Mouse (Mus musculus): ENCODE measurements around the gene Rab40c.

Rab40c gene

GRCm38 (mm10) chr17:25919144-25919785 is at the start of gene Rab40c:
Gene Rab40c (minus strand): TSS chr17:25919727.
- ATAC-seq (ENCODE audit: insufficient number of reproducible peaks, low FRiP score, low TSS enrichment), result no peak

GRCm38 (mm10) chr17:25968176-25968575 is 48.6 kb upstream of the Rab40c start:
- no peak for ATAC-seq (ENCODE audit: insufficient number of reproducible peaks, low FRiP score, low TSS enrichment)

- ATAC-seq (ENCODE audit: insufficient number of reproducible peaks, low FRiP score, low TSS enrichment), result no peak
Observed at GRCm38 (mm10) chr17:25967652-25968051, 48.1 kb upstream of the Rab40c start.

- no peak; the same call in 1 of the 2 replicates for ATAC-seq (ENCODE audit: insufficient number of reproducible peaks, low FRiP score, low TSS enrichment)
Observed at GRCm38 (mm10) chr17:25964271-25964670, 44.7 kb upstream of the Rab40c start.

GRCm38 (mm10) chr17:25962413-25962905 is 42.9 kb upstream of the Rab40c start:
- ATAC-seq (ENCODE audit: insufficient number of reproducible peaks, low FRiP score, low TSS enrichment), result no peak

GRCm38 (mm10) chr17:25961566-25961965 is 42.0 kb upstream of the Rab40c start:
- ATAC-seq (ENCODE audit: insufficient number of reproducible peaks, low FRiP score, low TSS enrichment), result no peak

GRCm38 (mm10) chr17:25959630-25960467 is 40.3 kb upstream of the Rab40c start:
- no peak for ATAC-seq (ENCODE audit: insufficient number of reproducible peaks, low FRiP score, low TSS enrichment)

GRCm38 (mm10) chr17:25958771-25959494 is 39.4 kb upstream of the Rab40c start:
- ATAC-seq (ENCODE audit: insufficient number of reproducible peaks, low FRiP score, low TSS enrichment), result no peak

GRCm38 (mm10) chr17:25957586-25958051 is 38.1 kb upstream of the Rab40c start:
- ATAC-seq (ENCODE audit: insufficient number of reproducible peaks, low FRiP score, low TSS enrichment), result no peak

- no peak for ATAC-seq (ENCODE audit: insufficient number of reproducible peaks, low FRiP score, low TSS enrichment)
Observed at GRCm38 (mm10) chr17:25956631-25957030, 37.1 kb upstream of the Rab40c start.

- peak; percentile 71 for ATAC-seq (ENCODE audit: insufficient number of reproducible peaks, low FRiP score, low TSS enrichment)
Observed at GRCm38 (mm10) chr17:25956201-25956600, 36.7 kb upstream of the Rab40c start.

- no peak for ATAC-seq (ENCODE audit: insufficient number of reproducible peaks, low FRiP score, low TSS enrichment)
Observed at GRCm38 (mm10) chr17:25955736-25956135, 36.2 kb upstream of the Rab40c start.

- ATAC-seq (ENCODE audit: insufficient number of reproducible peaks, low FRiP score, low TSS enrichment), result no peak
Observed at GRCm38 (mm10) chr17:25954671-25955070, 35.1 kb upstream of the Rab40c start.

- ATAC-seq (ENCODE audit: insufficient number of reproducible peaks, low FRiP score, low TSS enrichment), result peak; percentile 21; the same call in 1 of the 2 replicates
Observed at GRCm38 (mm10) chr17:25953161-25953560, 33.6 kb upstream of the Rab40c start.

GRCm38 (mm10) chr17:25951803-25952623 is 32.5 kb upstream of the Rab40c start, which contains the start of gene A930017K11Rik:
Gene A930017K11Rik (minus strand): TSS chr17:25952565.
- ATAC-seq (ENCODE audit: insufficient number of reproducible peaks, low FRiP score, low TSS enrichment), result no peak

- ATAC-seq (ENCODE audit: insufficient number of reproducible peaks, low FRiP score, low TSS enrichment), result no peak
Observed at GRCm38 (mm10) chr17:25951225-25951802, 31.8 kb upstream of the Rab40c start.

GRCm38 (mm10) chr17:25950706-25951105 is 31.2 kb upstream of the Rab40c start:
- ATAC-seq (ENCODE audit: insufficient number of reproducible peaks, low FRiP score, low TSS enrichment), result no peak

- ATAC-seq (ENCODE audit: insufficient number of reproducible peaks, low FRiP score, low TSS enrichment), result no peak
Observed at GRCm38 (mm10) chr17:25949981-25950380, 30.5 kb upstream of the Rab40c start.

GRCm38 (mm10) chr17:25948051-25948450 is 28.5 kb upstream of the Rab40c start:
- ATAC-seq (ENCODE audit: insufficient number of reproducible peaks, low FRiP score, low TSS enrichment), result no peak

Measured in cerebellum, adult (tissue).